ENCODE assay signal across 10 mouse cellular contexts in genomic region chr7:3275455-3276170, GRCm38 (mm10). TPM values are rescaled to one million over a fixed set of nuclear protein-coding genes. Genes with fewer than 3 reads are reported as not detected.
DNase-seq lines count a peak whose midpoint lies in the region; ATAC-seq and TF ChIP-seq lines count a peak whose summit lies in the region.
"Had no signal": no experiment of that assay in that cellular context is flagged by ENCODE, and none has a peak within 500 bp of the region (broad histone marks: within the 10 kb centered on the region; RNA-seq: fewer than 3 reads in every experiment).

No protein-coding gene starts in this region.

- no peaks in the 10 kb centered on the region for H3K4me1 ChIP-seq in embryonic facial prominence, embryonic 14.5 days (ENCODE audit: control insufficient read depth, insufficient read depth, low read length)
- peaks cover 10% of the 10 kb centered on the region for H3K4me1 ChIP-seq in limb, embryonic 10.5 days
- H3K4me1 ChIP-seq in hindbrain, postnatal 0 days (ENCODE audit: insufficient read depth, low read length) = no peaks in the 10 kb centered on the region

- 0 out of 2 replicates have a peak overlapping the region, but pooled peaks have one; percentile 39 for H3K27ac ChIP-seq in embryonic facial prominence, embryonic 14.5 days (replicated peaks; ENCODE audit: low read depth, low read length)
- H3K27ac ChIP-seq in limb, embryonic 10.5 days = peak overlapping the region; percentile 56
- H3K27ac ChIP-seq in hindbrain, postnatal 0 days = no peak overlapping the region
- H3K27ac ChIP-seq: hindbrain, embryonic 14.5 days had no signal

- no peak for TF ChIP-seq CTCF in hindbrain, postnatal 0 days (IDR thresholded peaks at IDR 0.05; ENCODE audit: low read depth)

- DNase-seq in kidney, adult 9 months = peak; percentile 43
- DNase-seq in kidney, adult 11 months = no peak
- peak; percentile 60 for DNase-seq in embryonic facial prominence, embryonic 14.5 days (ENCODE audit: low spot score)
- DNase-seq in limb, embryonic 10.5 days (ENCODE audit: low spot score) = no peak
- no peak for DNase-seq in cerebellum, postnatal 14 days
- DNase-seq in ovary, postnatal 14 days (ENCODE audit: low spot score) = no peak
- DNase-seq in hindbrain, postnatal 0 days (ENCODE audit: low spot score) = no peak

- ATAC-seq in embryonic facial prominence, embryonic 14.5 days (ENCODE audit: low read depth) = peak; percentile 41; the same call in 1 of the 2 replicates
- ATAC-seq in neutrophil, adult 5-6 weeks (ENCODE audit: extremely low read depth, insufficient number of reproducible peaks, low FRiP score, poor library complexity, severe bottlenecking) = peak; percentile 33; the same call in 1 of the 2 replicates
- ATAC-seq in hindbrain, postnatal 0 days = no peak

- H3K4me3 ChIP-seq in embryonic facial prominence, embryonic 14.5 days (ENCODE audit: low read depth, low read length) = no peak overlapping the region
- H3K4me3 ChIP-seq in limb, embryonic 10.5 days = no peak overlapping the region
- H3K4me3 ChIP-seq in hindbrain, postnatal 0 days (ENCODE audit: low read length) = no peak overlapping the region

- no peak overlapping the region for H3K9ac ChIP-seq in embryonic facial prominence, embryonic 14.5 days (ENCODE audit: low read depth, low read length)
- H3K9ac ChIP-seq in hindbrain, postnatal 0 days (replicated peaks; ENCODE audit: low read length) = no peak overlapping the region
- H3K9ac ChIP-seq: hindbrain, embryonic 14.5 days had no signal

- H3K9me3 ChIP-seq in embryonic facial prominence, embryonic 14.5 days (ENCODE audit: control insufficient read depth, low read length) = no peaks in the 10 kb centered on the region
- H3K9me3 ChIP-seq in limb, embryonic 10.5 days (replicated peaks) = no peaks in the 10 kb centered on the region
- H3K9me3 ChIP-seq in hindbrain, postnatal 0 days (ENCODE audit: low read length) = no peaks in the 10 kb centered on the region

- WGBS in embryonic facial prominence, embryonic 14.5 days = 48% methylated on average over 6 of the region's 6 CpGs
- 49% methylated on average over 6 of the region's 6 CpGs for WGBS in limb, embryonic 10.5 days
- 65% methylated on average over 6 of the region's 6 CpGs for WGBS in hindbrain, postnatal 0 days

- no peak overlapping the region for H3K4me2 ChIP-seq in embryonic facial prominence, embryonic 14.5 days (ENCODE audit: low read depth, low read length)
- H3K4me2 ChIP-seq in hindbrain, postnatal 0 days (ENCODE audit: low read depth, low read length) = no peak overlapping the region
- H3K4me2 ChIP-seq: hindbrain, embryonic 14.5 days had no signal

- no peaks in the 10 kb centered on the region for H3K36me3 ChIP-seq in embryonic facial prominence, embryonic 14.5 days (ENCODE audit: control insufficient read depth, insufficient read depth, low read length)
- no peaks in the 10 kb centered on the region for H3K36me3 ChIP-seq in limb, embryonic 10.5 days
- no peaks in the 10 kb centered on the region for H3K36me3 ChIP-seq in hindbrain, postnatal 0 days (ENCODE audit: insufficient read depth, low read length)

- no peaks in the 10 kb centered on the region for H3K27me3 ChIP-seq in embryonic facial prominence, embryonic 14.5 days (replicated peaks; ENCODE audit: control insufficient read depth, insufficient read depth, low read length)
- H3K27me3 ChIP-seq in limb, embryonic 10.5 days (ENCODE audit: low read depth, poor library complexity, severe bottlenecking) = no peaks in the 10 kb centered on the region
- H3K27me3 ChIP-seq in hindbrain, postnatal 0 days (ENCODE audit: insufficient read depth, low read length) = no peaks in the 10 kb centered on the region

RNA-seq across cellular contexts. Expression of gene Myadm, which starts 13.3 kb away (rescaled TPM):
- polyA plus RNA-seq in embryonic facial prominence, embryonic 14.5 days (2014; fragmentation: Nextera tagmentation; extraction: Ambion mirVana) = 149 and 178 TPM in 2 replicates
- 23.6 and 29.4 TPM in 2 replicates for polyA plus RNA-seq in limb, embryonic 10.5 days (2016; fragmentation: Nextera tagmentation; extraction: Ambion mirVana)
- total RNA-seq in neutrophil, adult 5-6 weeks (2017) = 237 and 256 TPM in 2 replicates
- total RNA-seq in hindbrain, postnatal 0 days (2014; rRNA removed) = 22.6 and 42.7 TPM in 2 replicates
- 25.9 and 29.1 TPM in 2 replicates for polyA plus RNA-seq in hindbrain, postnatal 0 days (2015; fragmentation: Nextera tagmentation; extraction: Ambion mirVana)

RNA-seq across cellular contexts. Expression of gene Prkcg, which starts 13.4 kb away (rescaled TPM):
- 0.10 and 0.15 TPM in 2 replicates for polyA plus RNA-seq in embryonic facial prominence, embryonic 14.5 days (2014; fragmentation: Nextera tagmentation; extraction: Ambion mirVana)
- polyA plus RNA-seq in limb, embryonic 10.5 days (2016; fragmentation: Nextera tagmentation; extraction: Ambion mirVana) = 0.06 TPM in 1 of 2 replicates, not detected in the other
- total RNA-seq in neutrophil, adult 5-6 weeks (2017) = 8.7 and 13.9 TPM in 2 replicates
- total RNA-seq in hindbrain, postnatal 0 days (2014; rRNA removed) = 6.7 and 8.0 TPM in 2 replicates
- polyA plus RNA-seq in hindbrain, postnatal 0 days (2015; fragmentation: Nextera tagmentation; extraction: Ambion mirVana) = 4.2 and 5.7 TPM in 2 replicates

RNA-seq across cellular contexts. Expression of gene Nlrp12, which starts 26.1 kb away (rescaled TPM):
- polyA plus RNA-seq in embryonic facial prominence, embryonic 14.5 days (2014; fragmentation: Nextera tagmentation; extraction: Ambion mirVana) = 0.03 TPM in 1 of 2 replicates, not detected in the other
- polyA plus RNA-seq in limb, embryonic 10.5 days (2016; fragmentation: Nextera tagmentation; extraction: Ambion mirVana) = not detected in 2 replicates
- 151 and 156 TPM in 2 replicates for total RNA-seq in neutrophil, adult 5-6 weeks (2017)
- total RNA-seq in hindbrain, postnatal 0 days (2014; rRNA removed) = 0.10 TPM in 1 of 2 replicates, not detected in the other
- polyA plus RNA-seq in hindbrain, postnatal 0 days (2015; fragmentation: Nextera tagmentation; extraction: Ambion mirVana) = 0.03 and 0.05 TPM in 2 replicates
- polyA plus RNA-seq: thymus, postnatal 0 days had no signal

RNA-seq across cellular contexts. Expression of gene Cacng7, which starts 57.1 kb away (rescaled TPM):
- polyA plus RNA-seq in embryonic facial prominence, embryonic 14.5 days (2014; fragmentation: Nextera tagmentation; extraction: Ambion mirVana) = 1.7 and 3.1 TPM in 2 replicates
- polyA plus RNA-seq in limb, embryonic 10.5 days (2016; fragmentation: Nextera tagmentation; extraction: Ambion mirVana) = 0.67 and 2.4 TPM in 2 replicates
- not detected in 2 replicates for total RNA-seq in neutrophil, adult 5-6 weeks (2017)
- 115 and 116 TPM in 2 replicates for total RNA-seq in hindbrain, postnatal 0 days (2014; rRNA removed)
- 4.0 and 4.6 TPM in 2 replicates for polyA plus RNA-seq in hindbrain, postnatal 0 days (2015; fragmentation: Nextera tagmentation; extraction: Ambion mirVana)

Comparison
In these comparisons a context has a peak if more than half of its experiments do, and no peak if none do; other contexts are left out.
1. DNase-seq: peak in kidney, adult 9 months (single experiment) and embryonic facial prominence, embryonic 14.5 days (single experiment); none in kidney, adult 11 months (single experiment), limb, embryonic 10.5 days (single experiment), cerebellum, postnatal 14 days (0 of 2), ovary, postnatal 14 days (single experiment) and hindbrain, postnatal 0 days (single experiment).